ENCODE assay signal across 27 mouse cellular contexts in the genomic region with DNA sequence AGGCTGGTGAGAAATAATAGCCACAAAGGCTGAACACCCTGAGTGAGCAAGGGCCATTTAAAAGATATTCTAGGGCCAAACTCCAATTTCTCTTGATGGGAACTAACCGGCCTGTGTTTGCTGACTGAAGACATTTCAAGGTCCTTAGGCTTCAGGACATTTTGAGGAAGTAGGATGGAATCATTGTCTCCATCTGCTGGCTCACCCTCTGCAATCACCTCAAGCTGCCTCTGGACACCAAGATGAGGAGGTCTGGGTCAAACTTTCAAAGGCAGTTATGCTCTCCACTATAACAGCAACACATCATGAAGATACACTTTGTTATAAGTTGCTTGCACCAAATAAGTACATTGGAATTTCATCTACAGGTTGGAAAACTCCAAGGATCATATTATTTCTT. TPM values are rescaled to one million over a fixed set of nuclear protein-coding genes. Genes with fewer than 3 reads are reported as not detected.
DNase-seq lines count a peak whose midpoint lies in the region; ATAC-seq and TF ChIP-seq lines count a peak whose summit lies in the region.
"Had no signal": no experiment of that assay in that cellular context is flagged by ENCODE, and none has a peak within 500 bp of the region (broad histone marks: within the 10 kb centered on the region; RNA-seq: fewer than 3 reads in every experiment).

No protein-coding gene starts in this region.

- 31% methylated on average over 1 of the region's 1 CpGs for WGBS in liver, embryonic 11.5 days
- WGBS in liver, postnatal 0 days (ENCODE audit: insufficient replicate concordance), result 45% methylated on average over 1 of the region's 1 CpGs

- H3K4me3 ChIP-seq in liver, embryonic 11.5 days (ENCODE audit: low read depth, low read length), result peak overlapping the region; percentile 40
- H3K4me3 ChIP-seq in MEL (ENCODE audit: control insufficient read depth in 1 of 2, insufficient read depth in 1 of 2, low read depth in 2 of 2, low read length in 2 of 2), result no peak overlapping the region; a peak in 2 of 4 replicates
- no peak overlapping the region for H3K4me3 ChIP-seq in bone marrow macrophage, adult 2 months (ENCODE audit: insufficient read depth, low read length)
- H3K4me3 ChIP-seq in liver, postnatal 0 days (ENCODE audit: low read depth, low read length), result peak overlapping the region; percentile 39
- H3K4me3 ChIP-seq: forebrain, embryonic 15.5 days; hindbrain, embryonic 15.5 days; limb, embryonic 15.5 days; midbrain, embryonic 12.5 days had no signal

- peaks cover 3% of the 10 kb centered on the region; the same call in 1 of the 2 replicates for H3K27me3 ChIP-seq in liver, embryonic 11.5 days (replicated peaks; ENCODE audit: control insufficient read depth, insufficient read depth, low read length)
- H3K27me3 ChIP-seq in MEL (ENCODE audit: control insufficient read depth in 1 of 2, insufficient read depth in 2 of 2, low read length in 2 of 2), result no peaks in the 10 kb centered on the region
- no peaks in the 10 kb centered on the region for H3K27me3 ChIP-seq in liver, postnatal 0 days (ENCODE audit: insufficient read depth, low read length)
- H3K27me3 ChIP-seq: forebrain, embryonic 15.5 days; hindbrain, embryonic 15.5 days; midbrain, embryonic 12.5 days had no signal

- TF ChIP-seq CTCF in MEL (IDR thresholded peaks at IDR 0.05 in 2 of 3, conservative IDR thresholded peaks at IDR 0.05 in 1 of 3; ENCODE audit: control insufficient read depth in 1 of 3, insufficient read depth in 1 of 3, low read depth in 2 of 3, low read length in 3 of 3, poor library complexity in 1 of 3, severe bottlenecking in 1 of 3), result peak in 1 of 3 experiments; percentile 7; a peak in 1 of 6 replicates
- TF ChIP-seq CTCF in bone marrow macrophage, adult 2 months (IDR thresholded peaks at IDR 0.05; ENCODE audit: low read depth, low read length), result no peak
- TF ChIP-seq CTCF in liver, postnatal 0 days (IDR thresholded peaks at IDR 0.05; ENCODE audit: low read depth), result 0 out of 2 replicates have a peak, but pooled peaks have one; percentile 10

- peak overlapping the region; percentile 75 for H3K4me2 ChIP-seq in liver, embryonic 11.5 days
- peak overlapping the region; percentile 62 for H3K4me2 ChIP-seq in liver, postnatal 0 days (ENCODE audit: low read depth, low read length)
- H3K4me2 ChIP-seq: forebrain, embryonic 15.5 days; limb, embryonic 15.5 days; midbrain, embryonic 12.5 days had no signal

- no peak overlapping the region for H3K27ac ChIP-seq in liver, embryonic 11.5 days (ENCODE audit: low read depth, low read length)
- H3K27ac ChIP-seq in MEL (ENCODE audit: control insufficient read depth, low read depth, low read length), result peak overlapping the region; percentile 90
- peak overlapping the region; percentile 63 for H3K27ac ChIP-seq in bone marrow macrophage, adult 2 months (ENCODE audit: insufficient read depth, low read depth, low read length)
- no peak overlapping the region for H3K27ac ChIP-seq in liver, postnatal 0 days (ENCODE audit: low read depth)
- H3K27ac ChIP-seq: embryonic facial prominence, embryonic 13.5 days; forebrain, embryonic 15.5 days; hindbrain, embryonic 15.5 days; limb, embryonic 15.5 days; midbrain, embryonic 12.5 days had no signal

- no peaks in the 10 kb centered on the region for H3K36me3 ChIP-seq in liver, embryonic 11.5 days (ENCODE audit: control insufficient read depth, insufficient read depth, low read length)
- peaks cover 0 to 32% of the 10 kb centered on the region in 2 experiments; a peak in 2 of 4 replicates for H3K36me3 ChIP-seq in MEL (ENCODE audit: control insufficient read depth in 1 of 2, insufficient read depth in 2 of 2, low read length in 2 of 2)
- no peaks in the 10 kb centered on the region for H3K36me3 ChIP-seq in liver, postnatal 0 days (replicated peaks; ENCODE audit: insufficient read depth, low read length)
- H3K36me3 ChIP-seq: embryonic facial prominence, embryonic 13.5 days; forebrain, embryonic 15.5 days; hindbrain, embryonic 15.5 days; limb, embryonic 15.5 days; midbrain, embryonic 12.5 days had no signal

- H3K9ac ChIP-seq in liver, embryonic 11.5 days (ENCODE audit: low read depth, low read length), result no peak overlapping the region
- 0 out of 2 replicates have a peak overlapping the region, but pooled peaks have one; percentile 8 for H3K9ac ChIP-seq in MEL (ENCODE audit: control insufficient read depth, low read depth, low read length, poor library complexity, severe bottlenecking)
- no peak overlapping the region for H3K9ac ChIP-seq in liver, postnatal 0 days (replicated peaks)
- H3K9ac ChIP-seq: embryonic facial prominence, embryonic 13.5 days; forebrain, embryonic 15.5 days; hindbrain, embryonic 15.5 days; limb, embryonic 15.5 days; midbrain, embryonic 12.5 days had no signal

- TF ChIP-seq RAD21 in MEL (IDR thresholded peaks at IDR 0.05; ENCODE audit: low read depth, low read length), result no peak

- TF ChIP-seq POLR2A in MEL (IDR thresholded peaks at IDR 0.05; ENCODE audit: control insufficient read depth in 1 of 2, insufficient read depth in 1 of 2, low read depth in 1 of 2, low read length in 2 of 2, poor library complexity in 1 of 2), result no peak
- TF ChIP-seq POLR2A in bone marrow macrophage, adult 2 months (IDR thresholded peaks at IDR 0.05; ENCODE audit: borderline replicate concordance, low read depth, low read length), result no peak

- DNase-seq in liver, embryonic 11.5 days (ENCODE audit: low spot score), result no peak
- DNase-seq in liver (no peak), MEL (ENCODE audit: low read depth, low spot score) (peak; percentile 24)
- DNase-seq in liver, postnatal 0 days, result no peak
- no peak for DNase-seq in lung, postnatal 36 days
- no peak for DNase-seq in neural tube, embryonic 10.5 days (ENCODE audit: extremely low spot score, low spot score)
- DNase-seq: adrenal gland, adult 2 months; cerebellum, adult 18-20 months; cerebellum, postnatal 25 days; embryo, embryonic 11 days; gastrocnemius, postnatal 14 days; heart, adult 18-20 months; left cerebral cortex, postnatal 4 days; thymus, postnatal 14 days had no signal

- TF ChIP-seq EP300 in MEL (IDR thresholded peaks at IDR 0.05; ENCODE audit: low read depth in 1 of 2, low read length in 2 of 2), result peak; percentile 25 to 40; a peak in 2 of 4 replicates
- TF ChIP-seq EP300 in liver, postnatal 0 days (IDR thresholded peaks at IDR 0.05; ENCODE audit: low read depth), result no peak

- peaks cover 2% of the 10 kb centered on the region for H3K4me1 ChIP-seq in liver, embryonic 11.5 days (replicated peaks; ENCODE audit: control insufficient read depth, insufficient read depth, low read length)
- H3K4me1 ChIP-seq in MEL (ENCODE audit: control insufficient read depth in 1 of 2, insufficient read depth in 2 of 2, low read length in 2 of 2), result peaks cover 15 to 32% of the 10 kb centered on the region in 2 experiments
- peaks cover 44% of the 10 kb centered on the region for H3K4me1 ChIP-seq in bone marrow macrophage, adult 2 months (ENCODE audit: control insufficient read depth, insufficient read depth, low read length)
- peaks cover 3% of the 10 kb centered on the region; the same call in 1 of the 2 replicates for H3K4me1 ChIP-seq in liver, postnatal 0 days (ENCODE audit: insufficient read depth)
- H3K4me1 ChIP-seq: embryonic facial prominence, embryonic 13.5 days; midbrain, embryonic 12.5 days had no signal

- ATAC-seq in liver, embryonic 11.5 days (replicated peaks; ENCODE audit: low FRiP score), result no peak
- ATAC-seq in liver, postnatal 0 days, result no peak
- ATAC-seq: forebrain, embryonic 15.5 days had no signal

- H3K9me3 ChIP-seq in liver, embryonic 11.5 days (ENCODE audit: control insufficient read depth, low read length), result no peaks in the 10 kb centered on the region
- no peaks in the 10 kb centered on the region for H3K9me3 ChIP-seq in MEL (replicated peaks; ENCODE audit: insufficient read depth, low read length)
- H3K9me3 ChIP-seq in liver, postnatal 0 days (ENCODE audit: low read length), result no peaks in the 10 kb centered on the region
- H3K9me3 ChIP-seq: embryonic facial prominence, embryonic 13.5 days; forebrain, embryonic 15.5 days; hindbrain, embryonic 15.5 days; limb, embryonic 15.5 days; midbrain, embryonic 12.5 days had no signal

- peaks cover 2% of the 10 kb centered on the region for H3K79me2 ChIP-seq in MEL (ENCODE audit: control insufficient read depth, insufficient read depth, low read length, poor library complexity)

RNA-seq across cellular contexts. Expression of a gene that starts 11.6 kb away (rescaled TPM):
- polyA plus RNA-seq in liver, embryonic 11.5 days (2014; fragmentation: Nextera tagmentation; extraction: Ambion mirVana), result 10.2 and 12.9 TPM in 2 replicates
- 9.6 and 10.3 TPM in 2 replicates for total RNA-seq in MEL (2012; rRNA removed)
- 10 to 100 TPM in 1 of 2 experiments, not detected in 1; 24.5 TPM for polyA plus RNA-seq in MEL (2012; ENCODE audit: insufficient read depth in 1 of 2, insufficient read length in 2 of 2, low read depth in 1 of 2, low replicate concordance in 2 of 2, missing spikeins in 1 of 2)
- 102 and 106 TPM in 2 replicates for polyA plus RNA-seq in bone marrow macrophage, adult 2 months (2012; ENCODE audit: insufficient read depth, insufficient read length, missing spikeins)
- 5.1 and 5.2 TPM in 2 replicates for polyA plus RNA-seq in liver, postnatal 0 days (2015; fragmentation: Nextera tagmentation; extraction: Ambion mirVana)

RNA-seq across cellular contexts. Expression of a gene that starts 11.7 kb away (rescaled TPM):
- polyA plus RNA-seq in liver, embryonic 11.5 days (2014; fragmentation: Nextera tagmentation; extraction: Ambion mirVana), result 210 TPM in 2 replicates
- total RNA-seq in MEL (2012; rRNA removed), result 155 and 174 TPM in 2 replicates
- 100 to 1,000 TPM; 253 to 417 TPM for polyA plus RNA-seq in MEL (2012; ENCODE audit: insufficient read depth in 1 of 2, insufficient read length in 2 of 2, low read depth in 1 of 2, low replicate concordance in 2 of 2, missing spikeins in 1 of 2)
- polyA plus RNA-seq in bone marrow macrophage, adult 2 months (2012; ENCODE audit: insufficient read depth, insufficient read length, missing spikeins), result 29.6 and 34.5 TPM in 2 replicates
- 48.9 and 51.8 TPM in 2 replicates for polyA plus RNA-seq in liver, postnatal 0 days (2015; fragmentation: Nextera tagmentation; extraction: Ambion mirVana)

RNA-seq across cellular contexts. Expression of a gene that starts 14.1 kb away (rescaled TPM):
- 0.42 and 0.95 TPM in 2 replicates for polyA plus RNA-seq in liver, embryonic 11.5 days (2014; fragmentation: Nextera tagmentation; extraction: Ambion mirVana)
- 0.52 and 0.73 TPM in 2 replicates for total RNA-seq in MEL (2012; rRNA removed)
- under 1 TPM in 1 of 2 experiments, not detected in 1; 0.96 TPM for polyA plus RNA-seq in MEL (2012; ENCODE audit: insufficient read depth in 1 of 2, insufficient read length in 2 of 2, low read depth in 1 of 2, low replicate concordance in 2 of 2, missing spikeins in 1 of 2)
- 32.0 and 36.6 TPM in 2 replicates for polyA plus RNA-seq in bone marrow macrophage, adult 2 months (2012; ENCODE audit: insufficient read depth, insufficient read length, missing spikeins)
- polyA plus RNA-seq in liver, postnatal 0 days (2015; fragmentation: Nextera tagmentation; extraction: Ambion mirVana), result 0.06 and 0.12 TPM in 2 replicates
- total RNA-seq: hematopoietic stem cell, adult 5-6 weeks had no signal

RNA-seq across cellular contexts. Expression of a gene that starts 18.1 kb away (rescaled TPM):
- polyA plus RNA-seq in liver, embryonic 11.5 days (2014; fragmentation: Nextera tagmentation; extraction: Ambion mirVana), result 0.17 and 0.22 TPM in 2 replicates
- total RNA-seq in MEL (2012; rRNA removed), result 0.10 and 0.35 TPM in 2 replicates
- under 1 TPM in 1 of 2 experiments, not detected in 1; 0.49 TPM for polyA plus RNA-seq in MEL (2012; ENCODE audit: insufficient read depth in 1 of 2, insufficient read length in 2 of 2, low read depth in 1 of 2, low replicate concordance in 2 of 2, missing spikeins in 1 of 2)
- not detected in 2 replicates for polyA plus RNA-seq in bone marrow macrophage, adult 2 months (2012; ENCODE audit: insufficient read depth, insufficient read length, missing spikeins)
- 0.08 and 0.09 TPM in 2 replicates for polyA plus RNA-seq in liver, postnatal 0 days (2015; fragmentation: Nextera tagmentation; extraction: Ambion mirVana)
- total RNA-seq: adrenal gland, adult 2 months; gastrocnemius, postnatal 14 days; heart, adult 18-20 months; layer of hippocampus, adult 18-20 months; layer of hippocampus, postnatal 14 days; left cerebral cortex, adult 8-10 months; left cerebral cortex, postnatal 4 days had no signal
- polyA plus RNA-seq: adrenal gland, adult 2 months; heart, embryonic 14.5 days; neural tube, embryonic 11.5 days; testis, adult 2 months had no signal

RNA-seq across cellular contexts. Expression of a gene that starts 20.6 kb away (rescaled TPM):
- polyA plus RNA-seq in liver, embryonic 11.5 days (2014; fragmentation: Nextera tagmentation; extraction: Ambion mirVana), result 30.3 and 32.5 TPM in 2 replicates
- 18.8 and 22.7 TPM in 2 replicates for total RNA-seq in MEL (2012; rRNA removed)
- polyA plus RNA-seq in MEL (2012; ENCODE audit: insufficient read depth in 1 of 2, insufficient read length in 2 of 2, low read depth in 1 of 2, low replicate concordance in 2 of 2, missing spikeins in 1 of 2), result 10 to 100 TPM in 1 of 2 experiments, not detected in 1; 38.0 TPM
- polyA plus RNA-seq in bone marrow macrophage, adult 2 months (2012; ENCODE audit: insufficient read depth, insufficient read length, missing spikeins), result 162 and 175 TPM in 2 replicates
- 22.3 and 22.6 TPM in 2 replicates for polyA plus RNA-seq in liver, postnatal 0 days (2015; fragmentation: Nextera tagmentation; extraction: Ambion mirVana)

Comparison
In these comparisons a context has a peak if more than half of its experiments do, and no peak if none do; other contexts are left out.
1. H3K27ac ChIP-seq: peak in MEL (single experiment) and bone marrow macrophage, adult 2 months (single experiment); none in liver, embryonic 11.5 days (single experiment) and liver, postnatal 0 days (single experiment).
2. H3K4me3 ChIP-seq: peak in liver, embryonic 11.5 days (single experiment) and liver, postnatal 0 days (single experiment); none in MEL (0 of 2) and bone marrow macrophage, adult 2 months (single experiment).
3. RNA of a gene that starts 14.1 kb away (polyA plus RNA-seq): 32.0 to 36.6 TPM in bone marrow macrophage, adult 2 months; 0.96 TPM in MEL, 0.42 to 0.95 TPM in liver, embryonic 11.5 days and 0.06 to 0.12 TPM in liver, postnatal 0 days; every median in the first group is over 10 times any median in the second.